Mouse (Mus musculus) heart, postnatal 0 days (tissue): ENCODE data around the gene Lrrc8a. TPM values are rescaled to one million over a fixed set of nuclear protein-coding genes. Genes with fewer than 3 reads are reported as not detected.

Source experiments
- ATAC-seq: fragments of 200-750 bp; cut with Nextera tagmentation; 2 replicates; pipeline ENCODE4 v1.8.0; 2017; ENCODE audit warnings: low read depth, moderate number of reproducible peaks, moderate library complexity; ENCODE audit not compliant: insufficient read depth
- DNase-seq: peaks from one replicate; pipeline ENCODE4 v3.0.0-alpha.2; 2016; ENCODE audit warnings: low spot score
- H3K27ac ChIP-seq: fragments of 300-500 bp; sonication (generic); 2 replicates; pipeline ENCODE4 v1.5.1; 2014; ENCODE audit warnings: low read depth, mild to moderate bottlenecking
- H3K27me3 ChIP-seq: fragments of 300-500 bp; sonication (generic); 2 replicates; pipeline ENCODE4 v1.6.1; 2014; ENCODE audit warnings: low read length, mixed read lengths; ENCODE audit not compliant: control insufficient read depth, insufficient read depth
- H3K36me3 ChIP-seq: fragments of 300-500 bp; sonication (generic); replicated peaks from 2 replicates; pipeline ENCODE4 v1.6.1; 2014; ENCODE audit warnings: low read length, mixed read lengths; ENCODE audit not compliant: control insufficient read depth, insufficient read depth
- H3K4me1 ChIP-seq: fragments of 300-500 bp; sonication (generic); 2 replicates; pipeline ENCODE4 v1.6.1; 2014; ENCODE audit warnings: antibody characterized with exemption; ENCODE audit not compliant: control insufficient read depth, insufficient read depth
- H3K4me2 ChIP-seq: fragments of 300-500 bp; sonication (generic); 2 replicates; pipeline ENCODE4 v1.6.1; 2014; ENCODE audit warnings: low read depth, mild to moderate bottlenecking, low read length, moderate library complexity
- H3K4me3 ChIP-seq: fragments of 300-500 bp; sonication (generic); 2 replicates; pipeline ENCODE4 v1.5.1; 2014; ENCODE audit warnings: low read depth, low read length
- H3K9ac ChIP-seq: fragments of 300-500 bp; sonication (generic); replicated peaks from 2 replicates; pipeline ENCODE4 v1.6.1; 2014; ENCODE audit warnings: low read depth, low read length, mixed read lengths
- H3K9me3 ChIP-seq: fragments of 300-500 bp; sonication (generic); replicated peaks from 2 replicates; pipeline ENCODE4 v1.6.1; 2016; ENCODE audit warnings: low read length; ENCODE audit not compliant: control insufficient read depth
- CTCF ChIP-seq: IDR thresholded peaks from 2 replicates; pipeline ENCODE4 v1.5.1; 2016; ENCODE audit warnings: antibody characterized with exemption, control low read depth, low read depth
- EP300 ChIP-seq: IDR thresholded peaks from 2 replicates; pipeline ENCODE4 v1.6.1; 2016; ENCODE audit warnings: antibody characterized with exemption, low read depth
- WGBS: fragments of 180-500 bp; shearing (Covaris S2); extraction: QIAGEN DNeasy Blood & Tissue Kit; methylation state at CpG from one replicate; pipeline ENCODE4 v1.1.7; 2014; 5-methylcytosine and 5-hydroxymethylcytosine counted together
- polyA plus RNA-seq: library from polyadenylated mRNA; unstranded; fragments of >200 nt; fragmentation: Nextera tagmentation; extraction: Ambion mirVana; gene quantifications from 2 replicates; pipeline ENCODE4 v1.2.1, GENCODE M21; 2015
- total RNA-seq: library from RNA; depleted of rRNA; stranded (reverse); fragments of >200 nt; gene quantifications from 2 replicates; pipeline ENCODE4 v1.2.3, GENCODE M21; 2014; ENCODE audit warnings: low replicate concordance

Gene Lrrc8a
- total and polyA plus RNA-seq, 2 experiments from 2014 or later = 43.5 to 50.8 TPM

DNA sequence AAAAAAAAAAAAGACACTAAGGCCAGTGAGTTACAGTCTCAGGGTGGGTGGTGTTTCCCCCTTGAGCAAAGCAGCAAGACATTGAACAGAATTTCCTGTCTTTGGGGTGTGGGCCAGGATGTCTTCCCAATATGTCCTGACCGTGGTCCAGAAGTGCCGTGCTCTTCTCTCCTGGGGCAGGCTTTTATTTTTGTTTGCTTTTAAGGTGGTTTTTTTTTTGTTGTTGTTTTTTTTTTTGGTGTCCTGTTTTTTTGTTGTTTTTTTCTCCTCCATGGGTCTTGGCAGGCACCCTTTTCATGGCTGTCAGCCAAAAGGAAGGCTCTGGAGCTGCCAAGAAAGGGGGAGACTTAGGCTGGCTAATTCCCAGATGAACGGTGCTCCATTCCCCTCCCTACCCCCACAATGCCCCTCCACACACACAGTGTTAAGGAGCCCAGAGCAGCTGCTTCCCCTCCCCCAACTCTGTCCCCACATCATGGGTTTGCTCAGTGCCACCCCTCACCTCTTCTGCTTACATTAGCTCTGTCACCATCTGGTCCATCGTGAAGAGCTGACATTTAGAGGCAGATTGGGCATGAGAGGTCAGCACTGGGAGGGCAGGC is 25.4 kb downstream of the Lrrc8a start:
- Histone ChIP-seq H3K9ac (no peak overlapping the region), H3K9me3 (no peaks in the 10 kb centered on the region), H3K4me2 (no peak overlapping the region), H3K4me1 (peaks cover 65% of the 10 kb centered on the region), H3K36me3 (peaks cover 42% of the 10 kb centered on the region), H3K27ac (peak overlapping the region; percentile 49), H3K4me3 (no peak overlapping the region), H3K27me3 (no peaks in the 10 kb centered on the region)
- DNase-seq = no peak
- TF ChIP-seq CTCF (no peak), EP300 (no peak)
- ATAC-seq = no peak
- WGBS = 26% methylated on average over 4 of the region's 4 CpGs

DNA sequence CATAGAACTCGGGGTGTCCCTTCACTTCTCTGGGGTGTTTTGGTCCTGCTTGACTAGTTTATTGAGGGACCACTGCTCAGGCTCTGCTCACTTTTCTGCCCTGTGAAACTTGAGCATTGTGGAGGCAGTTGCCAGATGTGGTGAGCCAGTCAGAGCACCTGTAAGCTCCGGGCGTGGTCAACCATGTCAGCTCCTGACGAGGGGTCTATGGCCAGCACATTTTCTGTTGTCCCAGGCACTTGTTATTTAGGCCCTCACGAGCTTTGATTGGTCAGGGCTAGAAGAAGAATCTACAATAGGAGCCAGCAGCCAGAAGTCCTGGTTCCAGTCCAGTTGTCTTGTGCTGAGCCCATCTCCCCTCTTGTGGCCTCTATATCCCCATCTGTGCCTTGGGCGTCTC is 26.3 kb downstream of the Lrrc8a start:
- 86% methylated on average over 6 of the region's 6 CpGs for whole genome bisulfite sequencing
- H3K4me3 ChIP-seq = no peak overlapping the region
- peaks cover 39% of the 10 kb centered on the region for H3K36me3 ChIP-seq
- H3K27me3 ChIP-seq = no peaks in the 10 kb centered on the region
- H3K9ac ChIP-seq = no peak overlapping the region
- H3K27ac ChIP-seq = peak overlapping the region; percentile 94; the same call in 1 of the 2 replicates
- TF ChIP-seq EP300 = no peak
- TF ChIP-seq CTCF = no peak
- H3K4me1 ChIP-seq = peaks cover 56% of the 10 kb centered on the region
- no peak overlapping the region for H3K4me2 ChIP-seq
- DNase-seq = no peak
- ATAC-seq = no peak
- H3K9me3 ChIP-seq = no peaks in the 10 kb centered on the region

DNA sequence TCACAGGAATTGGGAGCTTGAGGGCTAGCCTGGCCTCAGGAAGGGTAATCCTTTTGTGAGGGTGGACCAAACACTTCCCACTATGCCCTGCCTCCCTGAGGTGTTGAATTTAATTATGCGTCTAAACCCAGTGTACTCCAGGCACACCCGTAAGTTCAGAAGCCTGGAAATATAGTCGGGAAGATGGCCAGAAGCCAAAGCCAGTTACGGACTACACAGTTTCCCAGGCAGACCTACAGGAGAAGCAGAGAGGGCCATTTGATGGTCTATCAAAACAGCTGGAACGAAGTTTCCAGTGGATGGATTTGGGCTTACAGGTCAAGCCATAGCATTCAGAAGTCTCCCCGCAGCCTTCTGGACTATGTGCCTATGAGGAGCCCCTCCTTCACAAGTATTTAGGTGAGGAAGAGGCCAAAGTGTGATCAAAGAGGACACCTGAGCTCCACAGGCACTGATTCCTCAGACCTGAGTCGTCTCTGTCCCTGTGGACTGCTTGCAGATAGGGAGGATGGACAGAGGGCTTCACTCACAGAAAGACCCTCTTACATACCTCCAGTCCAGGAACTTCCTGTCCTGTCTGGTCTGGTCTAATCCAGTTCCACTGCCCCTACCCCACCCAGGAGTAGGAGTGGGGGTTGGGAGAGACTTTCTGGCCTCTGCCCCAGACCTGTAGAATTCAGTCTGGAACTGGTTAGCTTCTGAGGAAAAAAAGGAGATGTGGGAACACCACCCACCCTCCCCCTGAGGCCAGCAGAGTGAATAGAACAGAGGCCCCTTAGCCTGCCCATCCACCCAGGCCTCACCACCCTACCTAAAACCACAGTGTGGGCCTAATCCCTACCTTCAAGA is 27.4 kb downstream of the Lrrc8a start:
- H3K27ac ChIP-seq = peak overlapping the region; percentile 94
- H3K36me3 ChIP-seq = peaks cover 39% of the 10 kb centered on the region
- H3K9me3 ChIP-seq = no peaks in the 10 kb centered on the region
- no peak for DNase-seq
- no peaks in the 10 kb centered on the region for H3K27me3 ChIP-seq
- no peak overlapping the region for H3K4me2 ChIP-seq
- 30% methylated on average over 7 of the region's 7 CpGs for WGBS
- TF ChIP-seq EP300 (no peak), CTCF (no peak)
- no peak overlapping the region for H3K4me3 ChIP-seq
- ATAC-seq = no peak
- H3K4me1 ChIP-seq = peaks cover 52% of the 10 kb centered on the region
- H3K9ac ChIP-seq = peak overlapping the region; percentile 44; the same call in 1 of the 2 replicates

DNA sequence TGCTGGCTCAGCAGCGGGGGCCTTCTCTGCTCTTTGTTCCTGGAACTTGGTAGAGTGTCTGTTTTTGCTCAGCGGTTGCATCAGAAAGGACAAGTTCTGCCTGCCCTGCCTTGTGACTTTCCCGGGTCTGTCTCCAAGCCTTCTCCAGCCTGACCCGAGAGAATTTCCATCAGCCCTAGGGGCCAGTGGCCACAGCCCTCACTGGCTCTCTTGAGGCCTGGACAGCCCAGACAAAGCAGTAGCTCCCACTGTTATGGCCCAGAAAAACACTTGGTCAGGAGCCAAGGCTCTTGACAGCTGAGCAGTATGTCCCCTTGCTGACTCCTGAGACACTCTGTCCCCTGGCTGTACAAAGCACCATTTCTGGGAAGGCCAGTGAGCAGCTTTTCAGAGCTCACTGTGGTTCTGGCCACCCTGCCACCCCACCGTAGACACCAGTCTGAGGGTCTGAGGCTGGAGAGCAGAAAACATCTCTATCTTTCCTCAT is 28.3 kb downstream of the Lrrc8a start, which contains the start of gene Phyhd1:
Gene Phyhd1, plus strand, starts transcription at position 437 of the 487 bp plus-strand sequence.
- peak; percentile 77 for ATAC-seq
- peak; percentile 86 for DNase-seq
- Histone ChIP-seq H3K27ac (peak within 1 kb of the TSS; percentile 94), H3K9me3 (no peaks in the 10 kb centered on the region), H3K9ac (peak within 1 kb of the TSS; percentile 44), H3K4me3 (0 out of 2 replicates have a peak within 1 kb of the TSS, but pooled peaks have one; percentile 11), H3K36me3 (peaks cover 33% of the 10 kb centered on the region), H3K4me1 (peaks cover 50% of the 10 kb centered on the region), H3K27me3 (no peaks in the 10 kb centered on the region), H3K4me2 (peak within 1 kb of the TSS; percentile 47)
- 11% methylated on average over 5 of the region's 5 CpGs for WGBS
- TF ChIP-seq EP300 = peak; percentile 70
- TF ChIP-seq CTCF = peak; percentile 14; the same call in 1 of the 2 replicates

DNA sequence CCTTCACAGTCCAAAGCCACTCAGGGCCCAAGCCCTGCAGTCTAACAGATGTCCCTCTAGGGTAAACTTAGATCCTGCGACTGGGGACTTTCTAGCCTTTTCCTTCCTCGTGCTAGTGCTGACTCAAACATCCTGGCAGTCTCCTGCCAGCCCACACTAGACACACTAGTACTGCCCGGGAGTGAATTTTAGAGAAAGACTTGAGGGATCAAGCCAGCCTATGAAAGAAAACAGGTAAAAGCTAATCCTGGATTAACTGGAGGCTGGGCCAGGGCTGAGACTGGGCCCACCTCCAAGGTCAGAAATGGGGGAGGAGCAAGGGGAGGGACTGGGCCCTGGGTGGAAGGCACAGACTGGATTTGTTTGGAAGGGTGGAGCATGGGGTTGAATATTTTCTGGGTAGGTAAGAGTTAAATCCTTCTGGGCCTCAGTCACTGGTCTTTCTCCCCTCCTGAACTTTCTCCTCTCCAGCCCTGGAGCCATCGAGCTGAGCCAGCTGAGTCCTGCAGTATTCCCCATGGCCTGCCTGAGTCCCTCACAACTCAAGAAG is 29.0 kb downstream of the Lrrc8a start:
- Histone ChIP-seq H3K36me3 (peaks cover 27% of the 10 kb centered on the region), H3K9me3 (no peaks in the 10 kb centered on the region), H3K27ac (peak overlapping the region; percentile 94), H3K4me2 (peak overlapping the region; percentile 47), H3K27me3 (no peaks in the 10 kb centered on the region), H3K4me1 (peaks cover 50% of the 10 kb centered on the region), H3K4me3 (0 out of 2 replicates have a peak overlapping the region, but pooled peaks have one; percentile 11), H3K9ac (peak overlapping the region; percentile 44)
- TF ChIP-seq CTCF = no peak
- 0 out of 2 replicates have a peak, but pooled peaks have one; percentile 15 for TF ChIP-seq EP300
- DNase-seq (peak; percentile 78), ATAC-seq (peak; percentile 74)
- 13% methylated on average over 4 of the region's 4 CpGs for WGBS
